Mouse (Mus musculus) brain, adult 2 months (tissue): ENCODE data around the gene Cyp2t4.
A peak's percentile ranks its signal among the peaks of the same experiment; 100 is the strongest.

Experiments
- DNase-seq: peaks from one replicate; pipeline ENCODE4 v3.0.0; 2011; ENCODE audit warnings: low read depth, low spot score

Cyp2t4 gene

GRCm38 (mm10) chr7:27153205-27153764 lies at the start of gene Cyp2t4:
Gene Cyp2t4 (plus strand): TSS chr7:27153714.
- peak; percentile 36 for DNase-seq

- no peak for DNase-seq
These were observed 48.6 kb upstream of the Cyp2t4 start for GRCm38 (mm10) chr7:27104882-27105281.

- no peak for DNase-seq
These were observed 43.2 kb upstream of the Cyp2t4 start for GRCm38 (mm10) chr7:27110327-27110726.

GRCm38 (mm10) chr7:27111038-27111437 lies 42.5 kb upstream of the Cyp2t4 start:
- no peak for DNase-seq

- DNase-seq, result no peak
These were observed 41.5 kb upstream of the Cyp2t4 start for GRCm38 (mm10) chr7:27111987-27112386.

- no peak for DNase-seq
These were observed 35.4 kb upstream of the Cyp2t4 start for GRCm38 (mm10) chr7:27118033-27118511.

- no peak for DNase-seq
These were observed 33.8 kb upstream of the Cyp2t4 start, which contains the start of gene Cyp2f2 for GRCm38 (mm10) chr7:27119676-27120075. Gene Cyp2f2 (plus strand): TSS chr7:27119909.

- DNase-seq, result no peak
These were observed 29.1 kb upstream of the Cyp2t4 start for GRCm38 (mm10) chr7:27124305-27124832.

- DNase-seq, result no peak
These were observed 28.5 kb upstream of the Cyp2t4 start for GRCm38 (mm10) chr7:27124969-27125368.

- DNase-seq, result peak; percentile 58
These were observed 25.4 kb upstream of the Cyp2t4 start for GRCm38 (mm10) chr7:27128162-27128561.

- DNase-seq, result no peak
These were observed 24.6 kb upstream of the Cyp2t4 start for GRCm38 (mm10) chr7:27128946-27129345.

- no peak for DNase-seq
These were observed 23.7 kb upstream of the Cyp2t4 start for GRCm38 (mm10) chr7:27129811-27130210.

GRCm38 (mm10) chr7:27130521-27131370 lies 22.8 kb upstream of the Cyp2t4 start:
- no peak for DNase-seq

GRCm38 (mm10) chr7:27131387-27131786 lies 22.1 kb upstream of the Cyp2t4 start:
- no peak for DNase-seq

GRCm38 (mm10) chr7:27132588-27132987 lies 20.9 kb upstream of the Cyp2t4 start:
- DNase-seq, result peak; percentile 81

- no peak for DNase-seq
These were observed 20.4 kb upstream of the Cyp2t4 start for GRCm38 (mm10) chr7:27133156-27133555.

GRCm38 (mm10) chr7:27133757-27134156 lies 19.8 kb upstream of the Cyp2t4 start:
- DNase-seq, result no peak

- DNase-seq, result no peak
These were observed 17.0 kb upstream of the Cyp2t4 start for GRCm38 (mm10) chr7:27136410-27136996.

- DNase-seq, result peak; percentile 84
These were observed 2.5 kb downstream of the Cyp2t4 start for GRCm38 (mm10) chr7:27156005-27156404.

GRCm38 (mm10) chr7:27158171-27158570 lies 4.7 kb downstream of the Cyp2t4 start:
- no peak for DNase-seq

- DNase-seq, result no peak
These were observed 5.7 kb downstream of the Cyp2t4 start for GRCm38 (mm10) chr7:27159256-27159655.

GRCm38 (mm10) chr7:27159882-27160281 lies 6.4 kb downstream of the Cyp2t4 start:
- DNase-seq, result peak; percentile 96
